Mouse (Mus musculus) thymus, adult 18-20 months (tissue): ENCODE results near the gene Nat9.

ENCODE experiments used
- DNase-seq, 2 experiments: peaks; one replicate each; pipeline ENCODE4 v3.0.0; 2022; ENCODE audit warnings: mixed read lengths in 2 of 2

Nat9 gene

DNA sequence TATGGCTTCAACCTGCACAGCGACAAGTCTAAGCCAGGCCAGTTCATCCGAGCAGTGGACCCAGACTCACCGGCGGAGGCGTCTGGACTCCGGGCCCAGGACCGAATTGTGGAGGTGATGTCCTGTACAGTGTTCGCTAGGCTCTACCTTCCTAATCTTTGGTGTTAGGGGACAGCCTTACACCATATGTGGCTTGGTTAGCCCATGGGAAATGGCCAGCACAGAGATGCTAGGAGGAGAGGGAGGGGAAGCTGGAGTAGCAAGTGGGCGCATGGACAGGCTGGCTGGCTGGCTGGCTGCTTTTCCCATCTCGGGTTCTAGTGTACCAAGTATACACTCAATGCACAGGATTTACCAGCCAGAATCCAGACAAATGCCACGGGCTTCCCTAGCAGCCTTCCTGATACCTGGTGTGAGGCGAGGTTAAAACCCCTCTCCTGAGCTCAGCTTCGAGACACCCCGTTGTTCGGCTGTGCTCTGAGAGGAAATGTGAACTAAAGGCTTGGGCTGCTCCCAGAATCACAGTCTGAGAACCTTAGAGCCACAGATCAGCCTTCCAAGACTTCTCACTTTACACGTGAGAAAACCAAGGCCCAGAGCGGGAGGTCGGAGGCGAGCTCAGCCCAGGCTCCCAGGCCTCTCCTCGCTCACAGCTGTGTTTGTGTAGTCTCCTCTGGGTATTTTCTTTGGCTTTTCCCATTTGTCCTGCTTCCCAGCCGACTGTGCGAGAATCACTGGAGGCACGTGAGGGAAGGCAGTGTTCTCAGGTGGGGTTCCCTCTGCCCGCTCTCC, 11.1 kb downstream of the Nat9 start:
- no peak for DNase-seq

DNA sequence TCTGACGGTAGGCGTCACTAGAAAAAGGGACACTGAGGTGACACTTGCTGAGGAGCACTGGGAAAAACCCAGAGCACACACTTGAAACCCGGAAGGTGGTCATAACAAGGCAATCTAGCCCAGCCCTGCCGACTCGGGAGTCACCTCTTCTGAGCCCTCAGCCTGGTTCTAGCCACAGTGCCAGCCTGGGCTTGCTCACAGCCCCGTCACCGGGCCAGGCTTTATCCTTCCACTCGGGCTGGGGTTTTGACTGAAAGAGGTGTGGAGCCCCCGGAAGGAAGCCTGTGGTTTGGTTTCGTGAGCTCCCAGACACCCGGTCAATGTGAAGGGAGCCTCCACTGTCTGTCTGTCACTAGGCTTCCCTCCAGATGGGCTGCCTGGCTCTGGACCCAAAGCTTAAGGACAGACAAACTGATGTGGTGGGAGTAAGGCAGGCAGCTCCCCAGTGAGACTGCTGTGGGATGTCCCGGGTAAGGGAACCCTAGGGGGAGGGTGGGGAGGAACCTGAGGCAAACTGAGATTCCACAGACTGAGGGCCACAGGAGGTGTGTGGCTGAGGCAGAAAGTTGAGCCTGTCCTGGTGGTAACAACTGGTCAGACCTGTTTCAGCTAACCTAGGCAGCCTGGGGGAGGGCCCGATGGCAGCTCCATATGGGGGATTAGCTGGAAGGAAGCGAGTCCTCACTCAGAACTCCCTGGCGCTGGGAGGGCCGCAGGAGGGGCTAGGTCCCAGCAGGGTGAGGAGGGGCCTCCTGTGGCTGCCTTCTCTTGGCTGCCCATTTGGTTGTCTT, 13.9 kb downstream of the Nat9 start:
- DNase-seq = peak in 1 of 2 experiments; percentile 40

DNA sequence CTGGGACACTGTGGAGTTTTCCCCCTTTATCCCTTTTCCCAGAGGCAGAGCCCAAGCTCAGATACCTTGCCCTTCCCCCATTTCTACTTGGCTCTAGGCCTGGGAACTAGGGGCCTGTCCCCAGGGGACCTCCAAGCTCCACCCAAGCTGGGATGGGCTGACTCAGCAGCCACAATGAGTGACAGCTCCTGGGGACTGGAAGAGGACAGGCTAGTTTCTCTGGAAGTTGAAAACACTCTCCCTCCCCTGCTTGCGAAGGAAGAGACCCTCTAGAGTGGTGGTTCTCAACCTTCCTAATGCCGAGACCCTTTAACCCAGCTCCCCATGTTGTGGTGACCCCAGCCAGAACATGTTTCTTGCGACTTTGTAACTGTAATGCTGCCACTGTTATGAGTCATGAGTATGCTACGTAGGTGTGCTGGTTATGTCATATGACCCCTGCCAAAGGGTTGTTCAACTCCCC, 14.8 kb downstream of the Nat9 start:
- peak in 1 of 2 experiments; percentile 14 for DNase-seq

DNA sequence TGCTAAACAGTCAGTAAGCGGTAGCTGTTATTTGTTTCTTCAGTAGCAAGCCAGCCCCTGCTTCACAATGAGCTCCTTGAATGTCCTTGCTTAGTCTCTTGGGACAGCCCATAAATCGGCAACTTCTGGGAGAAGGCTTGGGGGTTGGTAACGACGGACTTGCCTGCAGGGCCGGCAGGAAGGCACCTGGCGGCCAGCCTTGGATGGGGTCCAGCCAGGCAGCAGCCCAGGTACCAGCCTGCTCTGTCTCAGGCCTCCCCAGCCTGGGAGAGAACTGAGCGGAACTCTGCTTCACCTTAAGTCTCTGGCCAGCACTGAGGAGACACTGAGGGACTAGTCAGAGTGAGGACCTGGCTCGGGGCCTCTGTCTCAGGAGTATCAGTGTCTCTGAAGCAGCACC, 16.5 kb downstream of the Nat9 start:
- DNase-seq = no peak

DNA sequence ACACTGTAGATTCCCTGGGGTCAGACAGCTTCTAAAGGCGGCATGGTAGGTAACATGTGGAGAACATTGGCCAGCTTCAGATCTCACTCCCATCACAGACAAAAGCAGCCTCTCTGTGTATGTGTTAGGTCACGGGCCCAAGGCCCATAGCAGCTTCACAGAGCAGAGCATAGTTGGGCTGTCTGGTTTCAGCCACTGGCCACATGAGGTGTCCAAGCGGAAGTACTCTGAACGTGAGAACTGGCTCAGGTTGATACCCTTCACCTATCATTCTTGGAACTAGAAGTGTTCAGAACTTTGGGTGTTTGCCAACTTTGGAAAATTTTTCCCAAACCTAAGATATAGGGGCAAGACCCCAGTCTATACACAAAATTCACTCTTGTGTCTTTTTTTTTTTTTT, 18.2 kb downstream of the Nat9 start:
- no peak for DNase-seq

DNA sequence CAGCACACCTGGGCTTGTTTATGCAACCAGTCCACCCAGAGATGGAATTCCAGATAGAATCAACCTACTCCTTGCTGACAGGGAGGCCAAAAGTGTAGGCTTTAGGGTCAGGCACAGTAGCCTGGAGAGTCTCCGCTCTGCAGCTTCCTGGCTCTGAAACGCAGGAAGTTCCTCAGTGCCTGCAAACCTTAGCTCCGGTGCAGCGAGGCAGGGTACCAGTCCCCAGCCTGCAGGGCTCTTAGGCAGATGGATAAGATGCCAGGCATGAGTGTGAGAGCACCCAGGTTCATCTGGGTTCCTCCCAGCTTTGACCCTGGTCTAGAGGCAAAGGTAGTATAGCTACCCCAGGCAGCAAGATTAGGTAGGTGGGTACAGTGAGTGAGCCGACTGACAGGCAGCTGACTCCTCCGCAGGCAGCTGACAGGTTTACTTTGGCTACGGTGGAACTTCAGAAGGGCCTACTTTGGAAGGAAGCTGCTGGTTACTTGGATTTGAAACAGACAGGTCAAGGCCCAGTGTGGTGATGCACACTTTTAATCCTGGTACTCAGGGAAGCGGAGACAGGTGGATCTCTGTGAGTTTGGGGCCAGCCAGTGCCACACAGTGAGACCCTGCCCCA, 19.9 kb downstream of the Nat9 start:
- DNase-seq = no peak

DNA sequence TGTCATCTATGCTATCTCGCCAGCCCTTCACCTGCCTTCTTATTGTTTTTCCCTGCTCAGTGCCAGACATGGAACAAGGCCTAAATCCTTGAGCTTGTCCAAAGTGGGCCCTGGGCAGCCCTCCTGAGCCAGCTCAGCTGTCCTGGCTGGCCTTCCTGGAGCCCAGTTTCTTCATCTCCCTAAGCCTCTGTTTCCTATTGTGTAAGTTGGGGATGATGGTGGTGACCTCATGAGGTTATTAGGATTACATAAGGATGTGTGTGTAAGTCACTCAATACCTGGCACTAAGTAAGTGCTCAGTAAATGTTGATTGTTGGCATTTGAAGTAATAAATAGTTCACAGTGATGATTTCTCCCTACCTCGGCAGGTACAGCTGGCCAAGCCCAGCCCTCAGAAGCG, 20.9 kb downstream of the Nat9 start:
- DNase-seq = no peak

- DNase-seq = peak in 1 of 2 experiments; percentile 5
Measured at GRCm38 (mm10) chr11:115164976-115165374, 22.7 kb downstream of the Nat9 start.

GRCm38 (mm10) chr11:115164341-115164975, 23.2 kb downstream of the Nat9 start:
- no peak for DNase-seq

GRCm38 (mm10) chr11:115163568-115164150, 24.0 kb downstream of the Nat9 start:
- DNase-seq = peak; percentile 65 to 75

- DNase-seq = peak; percentile 99 to 100
Measured at GRCm38 (mm10) chr11:115162832-115163480, 24.7 kb downstream of the Nat9 start, which contains the start of gene Slc9a3r1. Slc9a3r1 (plus strand) TSS chr11:115163341.

DNA sequence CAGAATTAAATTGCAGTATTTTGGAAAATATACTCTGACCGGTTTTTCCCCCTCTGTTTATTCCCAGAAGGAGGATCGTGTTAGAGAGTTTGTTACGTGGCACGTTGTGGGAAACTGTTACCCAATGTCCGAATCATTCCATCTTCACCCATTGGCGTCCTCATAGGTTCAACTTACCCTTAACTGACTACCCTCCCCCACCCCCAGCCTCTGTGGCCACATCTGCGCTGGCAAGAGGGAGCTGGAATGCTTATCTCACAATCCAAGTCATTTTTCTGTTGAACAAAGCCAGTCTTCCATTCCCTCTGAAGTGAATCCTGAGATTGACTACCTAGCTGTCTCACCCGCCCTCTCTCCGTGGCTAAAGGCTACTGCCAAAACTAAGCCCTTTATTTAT, 25.5 kb downstream of the Nat9 start:
- no peak for DNase-seq

- DNase-seq = peak; percentile 47 to 63
Measured at GRCm38 (mm10) chr11:115161578-115162204, 26.0 kb downstream of the Nat9 start.

- DNase-seq = peak; percentile 68 to 80
Measured at GRCm38 (mm10) chr11:115160883-115161577, 26.6 kb downstream of the Nat9 start.

DNA sequence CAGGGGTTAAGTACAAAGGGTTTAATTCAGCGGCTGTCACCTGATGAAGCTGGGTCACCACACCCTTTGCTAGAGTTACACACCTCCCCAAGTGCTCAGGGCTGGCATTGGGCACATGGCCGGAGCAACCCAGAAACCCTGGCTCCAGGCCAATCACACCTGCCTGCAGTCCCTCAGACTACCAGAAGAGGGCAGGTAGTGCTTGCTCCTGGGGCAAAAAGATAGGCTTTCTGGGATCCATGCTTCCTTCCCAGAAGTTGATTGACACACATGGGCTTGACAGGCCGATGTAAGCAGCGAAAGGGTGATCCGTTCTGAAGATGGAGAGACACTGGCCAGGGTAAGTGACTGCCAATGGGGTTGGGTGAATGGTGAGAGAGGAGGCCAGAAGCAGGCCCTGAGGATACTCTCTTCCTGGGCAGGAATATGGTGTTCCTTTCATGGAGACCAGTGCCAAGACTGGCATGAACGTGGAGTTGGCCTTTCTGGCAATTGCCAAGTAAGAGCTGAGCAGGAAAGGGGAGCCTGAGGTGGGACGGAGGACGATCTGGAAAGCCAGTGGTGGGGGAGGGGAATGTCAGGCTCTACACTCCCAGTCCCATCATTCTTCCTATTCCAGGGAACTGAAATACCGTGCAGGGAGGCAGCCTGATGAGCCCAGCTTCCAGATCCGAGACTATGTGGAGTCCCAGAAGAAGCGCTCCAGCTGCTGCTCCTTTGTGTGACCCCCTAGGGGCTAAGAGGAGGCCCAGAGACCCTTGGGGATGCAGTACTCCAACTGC, 27.5 kb downstream of the Nat9 start:
- peak; percentile 52 to 65 for DNase-seq

- peak; percentile 79 to 88 for DNase-seq
Measured at GRCm38 (mm10) chr11:115157933-115158719, 29.5 kb downstream of the Nat9 start.

DNA sequence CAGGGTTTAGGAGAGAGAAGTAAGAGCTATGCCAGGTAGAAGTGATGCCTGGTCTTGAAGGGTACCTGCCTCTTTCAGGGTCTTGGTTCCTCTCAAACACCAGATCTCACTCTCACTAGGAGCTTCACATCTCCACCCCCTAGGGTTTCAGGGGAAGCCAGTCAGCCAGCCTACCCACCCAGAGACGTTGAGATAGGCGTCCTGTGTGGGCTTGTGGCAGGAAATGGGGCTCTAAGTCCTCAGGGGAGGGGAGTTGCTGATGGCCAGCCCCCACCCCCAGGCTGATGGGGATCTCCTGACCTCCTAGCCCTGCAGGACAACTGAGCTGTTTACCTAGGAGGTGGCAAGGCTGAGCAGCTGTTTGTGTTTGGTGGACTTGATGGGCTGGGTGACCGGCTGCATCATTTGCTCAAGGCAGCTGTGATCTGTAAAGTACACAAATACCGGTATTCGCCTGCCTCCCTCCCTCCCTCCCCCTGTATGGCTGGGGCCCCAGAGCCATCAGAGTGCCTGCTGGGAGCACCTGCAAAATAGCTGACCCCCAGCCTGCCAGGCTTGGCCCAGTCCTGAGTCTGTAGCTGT, 32.5 kb downstream of the Nat9 start:
- peak in 1 of 2 experiments; percentile 68 for DNase-seq

GRCm38 (mm10) chr11:115153699-115154292, 33.9 kb downstream of the Nat9 start:
- DNase-seq = peak; percentile 80 to 86
